Mouse (Mus musculus) midbrain, embryonic 11.5 days (tissue): Measurements from ENCODE around the gene Plcb1. TPM values are rescaled to one million over a fixed set of nuclear protein-coding genes. Genes with fewer than 3 reads are reported as not detected.
A peak's percentile ranks its signal among the peaks of the same experiment; 100 is the strongest.

Source experiments
- ATAC-seq: fragments of 200-750 bp; cut with Nextera tagmentation; 2 replicates; pipeline ENCODE4 v1.8.0; 2017; ENCODE audit warnings: moderate TSS enrichment, moderate library complexity; ENCODE audit not compliant: low FRiP score
- DNase-seq: peaks from one replicate; pipeline ENCODE4 v3.0.0; 2015; ENCODE audit warnings: low spot score; ENCODE audit errors: missing footprints
- H3K27ac ChIP-seq: fragments of 300-500 bp; sonication (generic); 2 replicates; pipeline ENCODE4 v1.5.1; 2014; ENCODE audit warnings: low read depth, low read length
- H3K27me3 ChIP-seq: fragments of 300-500 bp; sonication (generic); 2 replicates; pipeline ENCODE4 v1.6.1; 2014; ENCODE audit warnings: mild to moderate bottlenecking, low read length, moderate library complexity, mixed read lengths; ENCODE audit not compliant: control insufficient read depth, insufficient read depth
- H3K36me3 ChIP-seq: fragments of 300-500 bp; sonication (generic); 2 replicates; pipeline ENCODE4 v1.6.1; 2014; ENCODE audit warnings: mild to moderate bottlenecking, low read length, moderate library complexity, mixed read lengths; ENCODE audit not compliant: control insufficient read depth, insufficient read depth
- H3K4me1 ChIP-seq: fragments of 300-500 bp; sonication (generic); 2 replicates; pipeline ENCODE4 v1.6.1; 2014; ENCODE audit warnings: low read length; ENCODE audit not compliant: control insufficient read depth, insufficient read depth
- H3K4me2 ChIP-seq: fragments of 300-500 bp; sonication (generic); 2 replicates; pipeline ENCODE4 v1.6.1; 2014; ENCODE audit warnings: mild to moderate bottlenecking, moderate library complexity
- H3K4me3 ChIP-seq: fragments of 300-500 bp; sonication (generic); 2 replicates; pipeline ENCODE4 v1.5.1; 2014; ENCODE audit warnings: low read depth, low read length
- H3K9ac ChIP-seq: fragments of 300-500 bp; sonication (generic); 2 replicates; pipeline ENCODE4 v1.6.1; 2014; ENCODE audit warnings: low read length
- H3K9me3 ChIP-seq: fragments of 300-500 bp; sonication (generic); 2 replicates; pipeline ENCODE4 v1.6.1; 2016; ENCODE audit warnings: low read length; ENCODE audit not compliant: control insufficient read depth
- WGBS: fragments of 180-500 bp; shearing (Covaris S2); extraction: QIAGEN DNeasy Blood & Tissue Kit; methylation state at CpG from one replicate; pipeline ENCODE4 v1.1.7; 2014; 5-methylcytosine and 5-hydroxymethylcytosine counted together
- polyA plus RNA-seq: library from polyadenylated mRNA; unstranded; fragments of >200 nt; fragmentation: Nextera tagmentation; extraction: Ambion mirVana; gene quantifications from 2 replicates; pipeline ENCODE4 v1.2.1, GENCODE M21; 2014

Plcb1 gene
- polyA plus RNA-seq, 1 experiment from 2014 or later: 6.1 TPM

GRCm38 (mm10) chr2:134851189-134852171, 65.6 kb downstream of the Plcb1 start:
- Histone ChIP-seq H3K27me3 (no peaks in the 10 kb centered on the region), H3K4me2 (no peak overlapping the region), H3K9ac (no peak overlapping the region), H3K36me3 (no peaks in the 10 kb centered on the region), H3K27ac (no peak overlapping the region), H3K9me3 (no peaks in the 10 kb centered on the region), H3K4me3 (no peak overlapping the region), H3K4me1 (no peaks in the 10 kb centered on the region)
- WGBS: 93% methylated on average over 13 of the region's 13 CpGs
- DNase-seq (no peak), ATAC-seq (no peak)

DNA sequence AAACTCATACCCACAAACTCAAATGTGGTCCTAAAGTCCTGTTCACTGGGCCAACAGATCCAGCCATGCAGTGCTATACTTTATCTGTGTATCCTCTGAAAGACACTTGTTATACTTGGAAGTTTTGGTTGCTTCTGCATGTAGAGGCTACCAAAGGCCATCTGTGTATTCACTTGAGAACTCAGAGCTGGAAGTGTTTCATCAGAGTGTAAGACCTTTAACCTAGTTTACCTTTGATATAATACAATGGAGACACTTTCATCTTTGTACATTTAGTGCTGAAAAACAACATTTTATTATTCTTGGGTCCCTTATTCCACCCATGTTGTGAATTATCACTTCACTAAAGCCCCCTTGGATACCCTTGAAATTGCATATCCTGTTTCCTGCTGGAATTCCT, 70.4 kb downstream of the Plcb1 start:
- H3K4me2 ChIP-seq: no peak overlapping the region
- H3K9ac ChIP-seq: no peak overlapping the region
- no peaks in the 10 kb centered on the region for H3K27me3 ChIP-seq

DNA sequence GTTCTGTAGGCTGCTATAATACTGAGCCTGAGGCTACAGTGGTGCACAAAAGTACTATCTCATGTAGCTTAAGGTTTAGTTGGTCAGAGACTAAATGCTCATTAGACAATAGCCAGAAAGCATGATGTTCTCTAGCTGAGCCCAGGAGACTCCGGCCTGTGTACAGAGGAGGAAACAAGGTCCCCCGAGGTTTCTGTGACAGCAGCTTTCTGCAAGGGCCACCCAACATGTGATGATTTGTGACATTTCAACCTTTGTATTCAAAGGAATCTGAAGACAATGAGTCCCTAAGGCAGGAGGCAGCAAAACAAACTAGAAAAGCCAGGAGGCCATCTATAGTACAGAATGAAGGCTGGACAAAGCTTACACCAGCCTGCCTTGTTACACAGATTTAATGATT, 70.8 kb downstream of the Plcb1 start:
- H3K27ac ChIP-seq: no peak overlapping the region
- no peaks in the 10 kb centered on the region for H3K9me3 ChIP-seq
- H3K9ac ChIP-seq: no peak overlapping the region
- WGBS: 27% methylated on average over 2 of the region's 2 CpGs
- 0 out of 2 replicates have a peak, but pooled peaks cover 4% of the 10 kb centered on the region for H3K4me1 ChIP-seq
- H3K36me3 ChIP-seq: no peaks in the 10 kb centered on the region
- H3K4me2 ChIP-seq: no peak overlapping the region
- DNase-seq (no peak), ATAC-seq (no peak)
- no peak overlapping the region for H3K4me3 ChIP-seq
- no peaks in the 10 kb centered on the region for H3K27me3 ChIP-seq

More for the DNA sequence above, 70.4 kb downstream of the Plcb1 start:
- Histone ChIP-seq H3K9me3 (no peaks in the 10 kb centered on the region), H3K36me3 (no peaks in the 10 kb centered on the region), H3K27ac (no peak overlapping the region), H3K4me1 (0 out of 2 replicates have a peak, but pooled peaks cover 4% of the 10 kb centered on the region), H3K4me3 (no peak overlapping the region)
- DNase-seq (no peak), ATAC-seq (no peak)

DNA sequence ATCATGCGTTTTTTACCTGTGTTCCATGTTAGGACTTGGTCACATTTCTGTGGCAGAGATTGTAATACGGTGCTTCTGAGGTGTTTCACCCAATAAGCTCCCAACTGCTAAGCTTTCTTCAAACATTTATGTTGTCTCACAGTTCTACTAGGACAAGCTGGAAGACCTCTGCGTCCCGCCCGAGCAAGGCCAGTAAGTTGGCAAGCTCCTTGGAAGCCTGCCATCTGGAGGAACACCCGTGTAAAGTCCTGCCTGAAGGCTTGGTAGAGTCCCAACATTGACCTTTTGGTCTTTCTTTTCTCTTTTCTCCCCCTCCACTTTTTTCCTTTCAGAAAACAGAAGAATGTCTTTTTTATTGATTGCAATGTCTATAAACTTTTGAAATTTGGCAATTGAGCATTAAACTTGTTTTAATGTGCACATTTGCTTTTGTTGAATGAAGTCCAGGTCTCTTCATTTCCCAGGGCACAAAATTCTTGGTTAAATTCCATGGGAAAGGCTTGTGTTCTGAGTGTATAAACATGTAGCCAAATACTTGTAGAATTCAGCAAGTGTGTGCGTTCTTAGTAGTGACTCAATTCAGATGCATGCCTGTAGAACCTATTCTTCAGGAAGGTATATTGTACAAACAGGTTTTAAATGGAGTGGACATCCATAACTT, 79.2 kb downstream of the Plcb1 start:
- ATAC-seq: no peak
- H3K4me3 ChIP-seq: no peak overlapping the region
- no peaks in the 10 kb centered on the region for H3K27me3 ChIP-seq
- no peak overlapping the region for H3K9ac ChIP-seq
- DNase-seq: no peak
- H3K27ac ChIP-seq: no peak overlapping the region
- H3K4me2 ChIP-seq: no peak overlapping the region
- H3K9me3 ChIP-seq: no peaks in the 10 kb centered on the region
- no peaks in the 10 kb centered on the region for H3K4me1 ChIP-seq
- 87% methylated on average over 7 of the region's 7 CpGs for WGBS
- no peaks in the 10 kb centered on the region for H3K36me3 ChIP-seq

DNA sequence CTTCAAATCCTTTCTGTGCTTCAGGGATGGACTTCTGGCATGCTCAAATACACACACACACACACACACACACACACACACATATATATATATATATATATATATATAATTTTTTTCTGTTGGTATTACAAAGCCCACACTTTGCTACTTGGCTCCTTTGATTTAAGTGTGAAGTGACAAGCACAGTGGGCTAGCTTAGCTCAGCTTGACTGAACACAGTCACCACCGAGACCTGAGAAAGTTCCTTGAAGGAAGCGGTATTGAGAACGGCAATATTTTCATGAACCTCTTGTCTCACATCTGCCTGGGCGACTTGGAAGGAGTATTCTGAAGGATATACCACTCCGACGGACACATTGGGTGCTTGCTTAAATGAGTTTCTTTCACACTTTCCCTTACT, 81.5 kb downstream of the Plcb1 start:
- no peaks in the 10 kb centered on the region for H3K9me3 ChIP-seq
- no peak overlapping the region for H3K27ac ChIP-seq
- no peak overlapping the region for H3K4me2 ChIP-seq
- H3K4me1 ChIP-seq: peaks cover 3% of the 10 kb centered on the region; the same call in 1 of the 2 replicates
- DNase-seq: no peak
- ATAC-seq: no peak
- WGBS: 75% methylated on average over 6 of the region's 6 CpGs
- H3K9ac ChIP-seq: no peak overlapping the region
- no peak overlapping the region for H3K4me3 ChIP-seq
- H3K27me3 ChIP-seq: no peaks in the 10 kb centered on the region
- H3K36me3 ChIP-seq: no peaks in the 10 kb centered on the region

- Histone ChIP-seq H3K27ac (no peak overlapping the region), H3K4me3 (no peak overlapping the region), H3K9ac (no peak overlapping the region), H3K36me3 (no peaks in the 10 kb centered on the region), H3K4me1 (peaks cover 5% of the 10 kb centered on the region; the same call in 1 of the 2 replicates), H3K27me3 (no peaks in the 10 kb centered on the region), H3K4me2 (no peak overlapping the region), H3K9me3 (no peaks in the 10 kb centered on the region)
- no peak for DNase-seq
- ATAC-seq: peak; percentile 45; the same call in 1 of the 2 replicates
- WGBS: 69% methylated on average over 9 of the region's 9 CpGs
These were observed 86.0 kb downstream of the Plcb1 start for GRCm38 (mm10) chr2:134871692-134872489.

DNA sequence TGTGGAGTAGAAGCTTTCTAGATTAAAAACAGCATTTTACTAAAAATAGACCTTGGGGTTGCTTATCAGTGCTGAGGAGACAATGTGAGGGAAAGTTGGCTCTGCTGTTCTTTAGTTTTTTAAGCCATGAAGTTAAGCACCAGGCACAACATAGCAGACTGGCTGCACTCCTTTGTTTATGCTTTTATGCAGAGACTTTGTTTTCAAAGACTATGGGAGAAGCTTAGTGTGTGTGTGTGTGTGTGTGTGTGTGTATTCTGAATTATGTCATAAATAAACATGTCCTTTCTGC, 86.6 kb downstream of the Plcb1 start:
- Histone ChIP-seq H3K27ac (no peak overlapping the region), H3K9ac (no peak overlapping the region), H3K4me3 (no peak overlapping the region), H3K9me3 (no peaks in the 10 kb centered on the region), H3K4me2 (no peak overlapping the region), H3K36me3 (no peaks in the 10 kb centered on the region), H3K27me3 (no peaks in the 10 kb centered on the region), H3K4me1 (peaks cover 5% of the 10 kb centered on the region; the same call in 1 of the 2 replicates)
- ATAC-seq (peak; percentile 23; the same call in 1 of the 2 replicates), DNase-seq (no peak)

DNA sequence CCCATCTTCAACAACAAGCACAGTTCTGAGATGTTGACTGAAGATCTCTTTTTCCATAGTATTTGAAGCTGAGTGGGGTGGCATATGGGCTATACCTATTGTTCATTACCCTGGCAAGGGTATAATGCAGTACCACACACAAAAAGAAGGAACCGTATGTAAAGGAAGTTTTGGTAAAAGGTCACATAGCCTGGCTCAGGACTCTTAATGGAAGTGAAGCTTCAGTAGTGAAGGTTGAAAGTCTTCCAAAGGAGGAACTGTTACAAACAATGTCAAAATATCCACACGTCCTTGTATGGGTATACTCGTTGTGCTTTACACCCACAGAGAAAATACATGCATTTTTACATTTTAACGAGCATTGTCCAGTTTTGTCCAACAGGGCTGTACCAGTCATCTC, 91.3 kb downstream of the Plcb1 start:
- Histone ChIP-seq H3K9ac (no peak overlapping the region), H3K27me3 (no peaks in the 10 kb centered on the region), H3K27ac (no peak overlapping the region), H3K4me2 (no peak overlapping the region), H3K9me3 (no peaks in the 10 kb centered on the region), H3K4me3 (no peak overlapping the region), H3K4me1 (peaks cover 4% of the 10 kb centered on the region; the same call in 1 of the 2 replicates), H3K36me3 (no peaks in the 10 kb centered on the region)
- WGBS: 85% methylated on average over 4 of the region's 4 CpGs
- DNase-seq: no peak
- ATAC-seq: no peak
